Mouse (Mus musculus) myocyte (in vitro differentiated cells): ENCODE results near the gene 4930430A15Rik. TPM values are rescaled to one million over a fixed set of nuclear protein-coding genes. Genes with fewer than 3 reads are reported as not detected.

Experiments used
- H3K27me3 ChIP-seq: one replicate; pipeline ENCODE4 v1.6.1; 2011; ENCODE audit not compliant: control insufficient read depth, insufficient read depth, insufficient read length
- H3K36me3 ChIP-seq: one replicate; pipeline ENCODE4 v1.6.1; 2011; ENCODE audit not compliant: control insufficient read depth, insufficient read depth
- H3K4me2 ChIP-seq: one replicate; pipeline ENCODE4 v1.6.1; 2011; ENCODE audit warnings: low read depth, control low read depth
- H3K4me3 ChIP-seq: one replicate; pipeline ENCODE4 v1.5.1; 2011; ENCODE audit warnings: mild to moderate bottlenecking, control low read depth, moderate library complexity
- H3K79me2 ChIP-seq: one replicate; pipeline ENCODE4 v1.6.1; 2011; ENCODE audit not compliant: control insufficient read depth, insufficient read depth
- H3ac ChIP-seq: one replicate; pipeline ENCODE4 v1.6.1; 2011; ENCODE audit not compliant: control insufficient read depth, insufficient read length
- CEBPB ChIP-seq: IDR thresholded peaks from 2 replicates; pipeline ENCODE4 v1.6.1; 2011; ENCODE audit warnings: mild to moderate bottlenecking, moderate library complexity; ENCODE audit not compliant: poor library complexity, insufficient read depth, severe bottlenecking
- E2F4 ChIP-seq: IDR thresholded peaks from one replicate; pipeline ENCODE4 v1.6.1; 2011; ENCODE audit warnings: mild to moderate bottlenecking, control low read depth, moderate library complexity; ENCODE audit not compliant: insufficient read depth
- MAX ChIP-seq: IDR thresholded peaks from one replicate; pipeline ENCODE4 v1.6.1; 2011; ENCODE audit warnings: low read depth, mild to moderate bottlenecking, control low read depth
- MYOD1 ChIP-seq, 3 experiments: IDR thresholded peaks; one replicate each; pipeline ENCODE4 v1.6.1; 2011; ENCODE audit warnings: control low read depth in 2 of 3, low read depth in 2 of 3, mild to moderate bottlenecking in 2 of 3, moderate library complexity in 1 of 3; ENCODE audit not compliant: insufficient read length in 2 of 3, control insufficient read depth in 1 of 3
- MYOG ChIP-seq, 3 experiments: IDR thresholded peaks; one replicate each; pipeline ENCODE4 v1.6.1; 2011; ENCODE audit warnings: control low read depth in 2 of 3, low read depth in 2 of 3, mild to moderate bottlenecking in 2 of 3; ENCODE audit not compliant: insufficient read length in 2 of 3, control insufficient read depth in 1 of 3, insufficient read depth in 1 of 3
- POLR2A ChIP-seq: IDR thresholded peaks from one replicate; pipeline ENCODE4 v1.6.1; 2011; ENCODE audit warnings: low read depth, mild to moderate bottlenecking, control low read depth, moderate library complexity; ENCODE audit not compliant: insufficient read length
- POLR2AphosphoS2 ChIP-seq: IDR thresholded peaks from one replicate; pipeline ENCODE4 v1.6.1; 2011; ENCODE audit warnings: low read depth, control low read depth; ENCODE audit not compliant: insufficient read length
- REST ChIP-seq: IDR thresholded peaks from one replicate; pipeline ENCODE4 v1.6.1; 2011; ENCODE audit warnings: mild to moderate bottlenecking, control low read depth, moderate library complexity; ENCODE audit not compliant: insufficient read depth, insufficient read length
- SRF ChIP-seq: IDR thresholded peaks from one replicate; pipeline ENCODE4 v1.6.1; 2011; ENCODE audit warnings: low read depth; ENCODE audit not compliant: control insufficient read depth, insufficient read length
- TCF12 ChIP-seq: IDR thresholded peaks from one replicate; pipeline ENCODE4 v1.6.1; 2011; ENCODE audit warnings: mild to moderate bottlenecking, control low read depth; ENCODE audit not compliant: poor library complexity, insufficient read depth, severe bottlenecking
- TCF3 ChIP-seq: IDR thresholded peaks from one replicate; pipeline ENCODE4 v1.6.1; 2011; ENCODE audit warnings: low read depth, control low read depth; ENCODE audit not compliant: insufficient read length
- USF1 ChIP-seq: IDR thresholded peaks from one replicate; pipeline ENCODE4 v1.6.1; 2011; ENCODE audit warnings: low read depth, mild to moderate bottlenecking, control low read depth, moderate library complexity
- polyA plus RNA-seq: library from polyadenylated mRNA; unstranded; fragments of >200 nt; fragmentation: generic; extraction: Trizol; gene quantifications from one replicate; pipeline ENCODE4 v1.2.1, GENCODE M21; 2012; ENCODE audit warnings: missing spikeins

Gene 4930430A15Rik
- polyA plus RNA-seq, 1 experiment, result not detected

DNA sequence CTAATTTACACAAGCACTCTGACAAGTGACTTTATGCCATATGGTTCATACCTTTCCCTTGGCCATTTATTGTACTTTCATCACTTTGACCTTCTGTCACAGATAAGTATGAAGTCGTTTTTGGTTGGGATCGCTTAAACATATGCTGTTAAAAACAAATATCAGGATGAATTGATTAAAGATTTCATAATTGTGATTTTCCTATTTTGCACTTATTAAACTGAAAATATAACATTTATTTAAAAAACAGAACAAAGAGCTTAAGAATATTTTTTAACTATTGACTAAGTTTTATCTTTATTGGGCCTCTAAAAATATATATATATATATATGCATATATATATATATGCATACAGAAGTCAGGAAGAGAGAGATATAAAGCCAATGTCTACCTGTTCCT lies 76.6 kb downstream of the 4930430A15Rik start, which contains the start of gene Gm15130:
TSS of gene Gm15130 (minus strand) at position 101 of the 400 bp plus-strand sequence.
- Histone ChIP-seq H3K27me3 (no peaks in the 10 kb centered on the region), H3K79me2 (no peaks in the 10 kb centered on the region), H3K36me3 (no peaks in the 10 kb centered on the region), H3ac (no peak within 1 kb of the TSS), H3K4me3 (no peak within 1 kb of the TSS), H3K4me2 (no peak within 1 kb of the TSS)
- TF ChIP-seq TCF12, result no peak
- no peak for TF ChIP-seq CEBPB
- no peak for TF ChIP-seq MAX
- no peak for TF ChIP-seq MYOG (IDR thresholded peaks at IDR 0.05; ENCODE audit: control insufficient read depth in 1 of 3, insufficient read depth in 1 of 3, insufficient read length in 2 of 3, low read depth in 2 of 3)
- no peak for TF ChIP-seq TCF3
- TF ChIP-seq USF1, result no peak
- TF ChIP-seq POLR2A, result no peak
- no peak for TF ChIP-seq SRF
- no peak for TF ChIP-seq REST
- no peak for TF ChIP-seq MYOD1 (IDR thresholded peaks at IDR 0.05; ENCODE audit: control insufficient read depth in 1 of 3, insufficient read length in 2 of 3, low read depth in 2 of 3)
- no peak for TF ChIP-seq E2F4
- TF ChIP-seq POLR2AphosphoS2, result no peak

DNA sequence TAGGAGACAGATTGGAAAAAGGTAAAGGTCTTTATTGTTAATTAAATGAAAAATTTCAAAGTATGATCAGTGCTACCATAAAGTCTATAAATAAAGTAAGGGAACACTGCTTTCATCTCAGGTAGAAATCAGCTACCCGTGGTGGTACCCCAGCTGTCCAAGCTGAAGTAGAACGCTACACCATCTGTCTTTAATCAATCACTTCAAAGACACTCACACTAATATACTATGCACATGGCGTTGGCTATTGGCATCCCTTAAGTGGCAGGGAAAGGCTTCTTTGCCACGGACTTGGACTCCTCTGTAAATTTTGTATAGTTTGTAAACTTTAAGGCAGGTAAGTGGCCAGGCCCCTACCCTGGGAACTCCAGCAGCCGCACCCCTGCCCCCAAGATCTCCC lies 93.7 kb downstream of the 4930430A15Rik start:
- Histone ChIP-seq H3K36me3 (no peaks in the 10 kb centered on the region), H3K79me2 (no peaks in the 10 kb centered on the region)
- TF ChIP-seq POLR2A (no peak), TCF3 (no peak), SRF (no peak), E2F4 (no peak), MAX (no peak), REST (no peak), MYOD1 (IDR thresholded peaks at IDR 0.05; ENCODE audit: control insufficient read depth in 1 of 3, insufficient read length in 2 of 3, low read depth in 2 of 3) (no peak), MYOG (IDR thresholded peaks at IDR 0.05; ENCODE audit: control insufficient read depth in 1 of 3, insufficient read depth in 1 of 3, insufficient read length in 2 of 3, low read depth in 2 of 3) (no peak), TCF12 (no peak), CEBPB (no peak), POLR2AphosphoS2 (no peak), USF1 (no peak)

More for the DNA sequence above, 93.7 kb downstream of the 4930430A15Rik start:
- no peaks in the 10 kb centered on the region for H3K27me3 ChIP-seq
- no peak overlapping the region for H3ac ChIP-seq
- no peak overlapping the region for H3K4me3 ChIP-seq
- H3K4me2 ChIP-seq, result no peak overlapping the region

Other genes with a start within 250 kb of the 4930430A15Rik start
- not detected for gene Gm13941, start 123.6 kb downstream of the 4930430A15Rik start, polyA plus RNA-seq
- gene Gm15130, start 76.7 kb downstream of the 4930430A15Rik start, polyA plus RNA-seq, result not detected
- gene Olfr1275, start 5.7 kb upstream of the 4930430A15Rik start, polyA plus RNA-seq, result not detected
- not detected for gene Olfr1276, start 24.9 kb upstream of the 4930430A15Rik start, polyA plus RNA-seq
- not detected for gene Olfr1277, start 44.5 kb upstream of the 4930430A15Rik start, polyA plus RNA-seq
- gene Olfr1278, start 60.5 kb upstream of the 4930430A15Rik start, polyA plus RNA-seq, result not detected
- not detected for gene Olfr1279, start 71.0 kb upstream of the 4930430A15Rik start, polyA plus RNA-seq
- gene Olfr1280, start 84.4 kb upstream of the 4930430A15Rik start, polyA plus RNA-seq, result not detected
- gene Olfr1281, start 96.9 kb upstream of the 4930430A15Rik start, polyA plus RNA-seq, result not detected
- gene Olfr1282, start 106.5 kb upstream of the 4930430A15Rik start, polyA plus RNA-seq, result not detected
- gene Olfr1283, start 137.2 kb upstream of the 4930430A15Rik start, polyA plus RNA-seq, result not detected
- not detected for gene Olfr1284, start 145.9 kb upstream of the 4930430A15Rik start, polyA plus RNA-seq
- gene Olfr1286, start 193.5 kb upstream of the 4930430A15Rik start, polyA plus RNA-seq, result not detected
- gene Olfr1287, start 219.5 kb upstream of the 4930430A15Rik start, polyA plus RNA-seq, result not detected
- not detected for gene Olfr1288, start 244.5 kb upstream of the 4930430A15Rik start, polyA plus RNA-seq